Mouse (Mus musculus) hindbrain, embryonic 15.5 days (tissue): ENCODE measurements around the gene Pou3f3. TPM values are rescaled to one million over a fixed set of nuclear protein-coding genes. Genes with fewer than 3 reads are reported as not detected.

Experiments used
- ATAC-seq: fragments of 200-750 bp; cut with Nextera tagmentation; 2 replicates; pipeline ENCODE4 v1.8.0; 2017; ENCODE audit warnings: low read depth, moderate number of reproducible peaks, moderate TSS enrichment; ENCODE audit not compliant: low FRiP score
- H3K27ac ChIP-seq: fragments of 300-500 bp; sonication (generic); replicated peaks from 2 replicates; pipeline ENCODE4 v1.5.1; 2015; ENCODE audit warnings: mild to moderate bottlenecking, inconsistent platforms
- H3K27me3 ChIP-seq: fragments of 300-500 bp; sonication (generic); 2 replicates; pipeline ENCODE4 v1.6.1; 2015; ENCODE audit warnings: control low read depth, inconsistent platforms
- H3K36me3 ChIP-seq: fragments of 300-500 bp; sonication (generic); 2 replicates; pipeline ENCODE4 v1.6.1; 2015; ENCODE audit warnings: control low read depth, inconsistent platforms
- H3K4me1 ChIP-seq: fragments of 300-500 bp; sonication (generic); replicated peaks from 2 replicates; pipeline ENCODE4 v1.6.1; 2015; ENCODE audit warnings: control low read depth, inconsistent platforms
- H3K4me2 ChIP-seq: fragments of 300-500 bp; sonication (generic); 2 replicates; pipeline ENCODE4 v1.6.1; 2015; ENCODE audit warnings: moderate library complexity, mild to moderate bottlenecking, inconsistent platforms
- H3K4me3 ChIP-seq: fragments of 300-500 bp; sonication (generic); 2 replicates; pipeline ENCODE4 v1.5.1; 2015; ENCODE audit warnings: mild to moderate bottlenecking, inconsistent platforms
- H3K9ac ChIP-seq: fragments of 300-500 bp; sonication (generic); 2 replicates; pipeline ENCODE4 v1.6.1; 2015; ENCODE audit warnings: inconsistent platforms
- H3K9me3 ChIP-seq: fragments of 300-500 bp; sonication (generic); 2 replicates; pipeline ENCODE4 v1.6.1; 2016; ENCODE audit warnings: control low read depth, inconsistent platforms
- WGBS: fragments of 180-500 bp; shearing (Covaris S2); methylation state at CpG from one replicate; pipeline ENCODE4 v1.1.7; 2015; 5-methylcytosine and 5-hydroxymethylcytosine counted together
- polyA plus RNA-seq: library from polyadenylated mRNA; unstranded; fragments of >200 nt; fragmentation: Nextera tagmentation; extraction: Ambion mirVana; gene quantifications from 2 replicates; pipeline ENCODE4 v1.2.1, GENCODE M21; 2015

The Pou3f3 gene
- polyA plus RNA-seq, 1 experiment from 2014 or later: 11.0 TPM

DNA sequence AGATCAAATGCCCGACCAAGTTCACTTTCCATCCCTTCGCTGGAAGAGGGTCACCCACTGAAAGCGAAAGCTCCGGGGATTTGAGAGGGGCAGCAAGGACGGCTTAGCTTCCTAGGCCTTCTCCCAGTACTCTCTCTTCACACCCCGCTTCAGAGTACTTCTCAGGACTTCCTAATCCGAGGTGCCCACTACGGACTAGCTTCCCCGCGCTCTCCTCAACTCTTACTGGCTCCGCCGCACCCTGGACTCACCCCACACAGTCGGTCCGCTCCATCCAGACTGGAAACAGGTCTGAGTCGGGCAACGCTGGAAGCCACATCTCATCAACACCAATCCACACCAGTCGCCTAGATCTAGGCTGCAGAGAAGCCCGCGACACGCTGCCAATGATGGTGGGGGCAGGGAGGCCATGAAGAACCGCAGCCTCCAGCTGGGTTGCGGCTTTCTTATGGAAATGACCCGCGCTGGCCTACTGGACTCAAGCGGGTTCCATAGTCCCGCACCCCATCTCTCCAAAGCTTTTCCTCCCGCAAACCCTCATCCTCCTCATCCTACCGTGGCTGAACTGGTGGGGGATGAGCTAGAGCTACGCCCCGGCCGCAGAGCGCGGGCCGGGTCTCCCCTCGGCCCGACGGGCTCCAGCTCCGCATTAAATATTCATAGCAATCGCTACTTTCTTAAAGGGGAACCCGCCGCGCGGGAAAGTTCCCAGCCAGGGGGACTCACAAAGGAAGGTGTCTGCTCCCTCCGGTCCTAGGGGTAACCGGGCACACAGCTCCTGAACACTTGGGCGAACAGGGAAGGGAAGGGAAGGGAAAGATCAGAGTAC is 17.8 kb downstream of the Pou3f3 start:
- Histone ChIP-seq H3K4me2 (peak overlapping the region; percentile 65), H3K9me3 (no peaks in the 10 kb centered on the region)

DNA sequence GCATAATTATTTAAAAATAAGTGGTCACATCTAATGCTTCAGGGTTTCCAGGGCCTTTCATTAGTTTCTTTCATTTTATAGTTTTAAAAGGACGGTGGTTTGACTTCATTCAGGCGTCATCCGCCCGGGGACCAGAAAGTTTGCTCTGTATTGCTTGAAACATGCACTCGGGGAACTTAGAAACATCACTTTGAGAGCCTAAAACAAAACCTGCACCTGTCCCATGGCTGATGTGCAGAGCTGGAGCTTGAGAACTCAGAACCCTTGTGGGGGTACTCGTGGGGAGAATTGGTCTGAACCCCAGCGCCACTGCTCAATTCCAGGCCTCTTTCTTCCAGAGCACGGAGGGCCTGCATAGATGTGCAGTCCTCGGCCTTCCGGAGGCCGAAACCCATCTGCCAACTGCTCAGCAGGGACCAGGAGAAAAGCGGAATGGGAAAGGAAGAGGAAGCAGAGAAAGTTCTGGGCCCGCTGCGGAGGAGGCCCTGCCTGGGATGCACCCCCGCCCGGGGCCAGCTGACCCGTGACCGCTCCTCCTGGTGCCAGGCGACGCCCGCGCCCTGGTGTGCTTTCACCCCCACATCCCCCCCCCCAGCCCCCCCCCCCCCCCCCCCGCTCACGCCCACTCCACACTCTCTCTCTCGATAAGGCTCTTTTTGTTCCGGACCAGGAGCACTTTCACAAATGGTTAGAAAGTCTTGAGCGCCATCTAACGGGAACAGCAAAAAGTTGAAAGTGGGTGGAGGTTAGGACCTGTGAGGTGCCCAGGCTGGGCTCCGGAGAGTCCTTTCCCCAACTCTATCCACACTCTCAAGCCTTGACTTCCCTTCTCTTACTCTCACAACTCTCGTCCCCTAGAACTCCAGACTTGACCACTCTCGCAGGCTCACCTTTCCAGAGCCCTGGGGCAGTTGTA is 18.7 kb downstream of the Pou3f3 start:
- peak; percentile 65 for ATAC-seq
- Histone ChIP-seq H3K4me3 (peak overlapping the region; percentile 43), H3K9me3 (no peaks in the 10 kb centered on the region), H3K4me2 (peak overlapping the region; percentile 65), H3K27me3 (no peaks in the 10 kb centered on the region), H3K36me3 (no peaks in the 10 kb centered on the region), H3K4me1 (peaks cover 22% of the 10 kb centered on the region), H3K9ac (peak overlapping the region; percentile 32; the same call in 1 of the 2 replicates), H3K27ac (peak overlapping the region; percentile 63)
- WGBS: 4% methylated on average over 25 of the region's 31 CpGs

More for the DNA sequence above, 17.8 kb downstream of the Pou3f3 start:
- peak overlapping the region; percentile 47 for H3K9ac ChIP-seq
- peak overlapping the region; percentile 43 for H3K4me3 ChIP-seq
- peak overlapping the region; percentile 63 for H3K27ac ChIP-seq
- WGBS: under 1% methylated on average over 46 of the region's 46 CpGs
- peak; percentile 43 for ATAC-seq
- H3K27me3 ChIP-seq: no peaks in the 10 kb centered on the region
- H3K36me3 ChIP-seq: no peaks in the 10 kb centered on the region
- peaks cover 20% of the 10 kb centered on the region for H3K4me1 ChIP-seq

DNA sequence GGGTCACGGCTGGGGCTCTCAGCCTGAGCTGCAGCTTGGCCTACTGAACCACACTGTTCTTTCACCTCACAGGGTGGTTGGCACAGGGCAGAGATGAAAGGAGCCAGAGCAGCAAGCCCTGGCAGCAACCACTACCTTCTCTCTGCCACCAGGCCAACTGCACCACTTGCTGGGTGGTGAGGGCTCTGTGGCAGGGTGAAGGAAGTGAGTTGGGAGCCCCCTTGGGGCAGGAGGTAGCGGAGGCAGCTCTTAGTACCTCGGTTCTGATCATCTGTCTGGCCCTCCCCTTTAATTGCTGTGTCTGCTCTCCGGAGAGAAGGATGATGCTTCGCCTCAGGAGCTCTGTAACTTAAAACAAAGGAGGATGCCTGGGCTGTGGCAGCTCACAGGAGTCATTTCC is 23.0 kb downstream of the Pou3f3 start:
- Histone ChIP-seq H3K4me1 (peaks cover 16% of the 10 kb centered on the region), H3K9ac (no peak overlapping the region), H3K4me3 (no peak overlapping the region), H3K27ac (no peak overlapping the region), H3K4me2 (no peak overlapping the region), H3K36me3 (no peaks in the 10 kb centered on the region), H3K9me3 (no peaks in the 10 kb centered on the region), H3K27me3 (no peaks in the 10 kb centered on the region)
- WGBS: 20% methylated on average over 5 of the region's 5 CpGs
- peak; percentile 36 for ATAC-seq

DNA sequence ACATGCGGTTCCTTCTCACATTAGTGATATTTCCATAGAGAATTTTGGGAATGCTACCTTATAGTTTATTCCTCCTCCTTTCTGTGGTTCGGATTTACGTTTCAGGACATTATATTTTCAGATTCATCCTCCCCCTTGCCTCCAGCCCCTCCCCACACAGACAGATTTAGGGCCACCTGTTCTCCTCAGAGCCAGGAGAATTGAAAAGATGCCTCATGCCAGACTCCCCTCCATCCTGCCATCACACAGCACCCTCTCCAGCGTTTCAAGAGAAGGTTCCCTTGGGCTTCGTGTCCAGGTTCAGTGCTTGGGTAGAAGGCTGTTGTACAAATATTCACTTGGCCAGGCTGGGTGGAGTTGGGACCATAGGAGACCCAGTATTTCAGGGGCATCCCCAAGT is 25.8 kb downstream of the Pou3f3 start:
- no peak overlapping the region for H3K9ac ChIP-seq
- no peaks in the 10 kb centered on the region for H3K36me3 ChIP-seq
- H3K27me3 ChIP-seq: no peaks in the 10 kb centered on the region
- no peak overlapping the region for H3K4me3 ChIP-seq
- WGBS: 73% methylated on average over 5 of the region's 5 CpGs
- H3K4me1 ChIP-seq: peaks cover 6% of the 10 kb centered on the region; the same call in 1 of the 2 replicates
- no peak for ATAC-seq
- H3K27ac ChIP-seq: no peak overlapping the region
- H3K9me3 ChIP-seq: no peaks in the 10 kb centered on the region
- H3K4me2 ChIP-seq: no peak overlapping the region

DNA sequence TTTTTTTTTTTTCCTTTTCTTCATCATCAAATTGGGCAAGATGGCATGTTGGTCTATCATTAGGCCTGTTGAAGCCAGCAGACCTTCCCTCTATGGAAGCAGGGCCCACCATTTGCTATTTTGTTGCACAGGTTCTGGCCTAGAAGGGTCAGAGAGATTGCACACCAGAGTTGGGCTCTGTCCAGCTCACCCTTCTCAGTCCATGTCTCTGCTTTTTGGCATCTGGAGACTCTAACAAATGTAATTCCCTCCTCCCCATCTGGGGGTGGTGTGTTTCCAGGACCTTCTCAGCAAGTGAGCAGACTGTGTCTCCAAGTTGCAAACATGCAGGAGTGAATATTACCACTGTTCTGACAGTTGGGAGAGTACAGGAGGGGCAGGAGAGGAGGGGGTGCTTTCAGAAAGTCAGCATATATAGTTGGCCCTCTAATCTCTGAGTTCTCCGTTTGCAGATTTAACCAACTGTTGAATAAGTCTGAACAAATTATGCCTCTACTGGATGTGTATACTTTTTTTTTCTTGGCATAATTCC is 28.3 kb downstream of the Pou3f3 start:
- H3K27ac ChIP-seq: no peak overlapping the region
- H3K4me2 ChIP-seq: no peak overlapping the region
- peaks cover under 1% of the 10 kb centered on the region; the same call in 1 of the 2 replicates for H3K4me1 ChIP-seq
- no peaks in the 10 kb centered on the region for H3K27me3 ChIP-seq
- no peaks in the 10 kb centered on the region for H3K9me3 ChIP-seq
- H3K36me3 ChIP-seq: no peaks in the 10 kb centered on the region
- H3K9ac ChIP-seq: no peak overlapping the region
- 86% methylated on average over 1 of the region's 1 CpGs for WGBS
- H3K4me3 ChIP-seq: no peak overlapping the region
- no peak for ATAC-seq

DNA sequence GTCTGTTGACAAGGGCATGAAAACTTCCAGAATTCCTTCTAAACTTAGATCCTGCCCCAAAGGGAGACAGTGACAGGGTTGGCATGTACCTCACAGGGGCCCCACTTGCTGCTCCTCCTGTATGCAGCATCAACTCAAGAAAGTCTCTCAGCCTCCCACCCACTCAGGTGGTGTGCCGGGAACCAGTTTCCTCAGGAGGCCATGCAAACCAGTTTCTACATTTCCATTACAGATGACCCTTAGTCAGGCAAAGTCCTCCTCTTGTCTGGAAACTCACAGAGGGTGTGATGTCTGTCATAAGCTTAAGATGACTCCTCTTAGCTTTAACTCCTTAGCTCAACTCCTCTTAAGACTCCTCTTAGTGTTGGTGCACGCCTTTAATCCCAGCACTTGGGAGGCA is 29.3 kb downstream of the Pou3f3 start:
- WGBS: 87% methylated on average over 2 of the region's 2 CpGs
- no peak overlapping the region for H3K27ac ChIP-seq
- ATAC-seq: no peak
- no peaks in the 10 kb centered on the region for H3K9me3 ChIP-seq
- H3K9ac ChIP-seq: no peak overlapping the region
- no peaks in the 10 kb centered on the region for H3K4me1 ChIP-seq
- no peaks in the 10 kb centered on the region for H3K36me3 ChIP-seq
- no peak overlapping the region for H3K4me3 ChIP-seq
- no peaks in the 10 kb centered on the region for H3K27me3 ChIP-seq
- H3K4me2 ChIP-seq: no peak overlapping the region

DNA sequence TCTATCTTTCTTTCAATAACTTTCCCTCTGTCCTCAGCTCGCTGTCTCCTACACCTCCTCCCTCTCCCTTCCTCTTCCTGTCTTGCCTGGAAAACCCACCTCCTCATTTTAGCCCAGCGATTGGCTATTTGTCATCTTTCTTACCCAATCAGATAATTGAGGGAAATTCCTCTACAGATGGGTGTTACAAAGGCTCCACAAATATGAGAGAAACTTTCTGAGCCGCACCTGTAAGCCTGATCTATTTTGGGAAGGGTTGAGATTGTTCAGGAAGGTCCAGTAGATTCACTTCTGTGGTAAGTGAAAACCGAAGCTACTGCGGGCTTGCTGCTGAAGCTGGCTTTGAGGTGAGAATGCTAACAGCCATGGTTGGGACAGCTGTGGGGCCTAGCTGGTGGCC is 31.6 kb downstream of the Pou3f3 start:
- ATAC-seq: no peak
- Histone ChIP-seq H3K27me3 (no peaks in the 10 kb centered on the region), H3K36me3 (no peaks in the 10 kb centered on the region), H3K4me2 (no peak overlapping the region), H3K4me1 (no peaks in the 10 kb centered on the region), H3K27ac (no peak overlapping the region), H3K9me3 (no peaks in the 10 kb centered on the region), H3K4me3 (no peak overlapping the region), H3K9ac (no peak overlapping the region)
- WGBS: 90% methylated on average over 5 of the region's 5 CpGs

DNA sequence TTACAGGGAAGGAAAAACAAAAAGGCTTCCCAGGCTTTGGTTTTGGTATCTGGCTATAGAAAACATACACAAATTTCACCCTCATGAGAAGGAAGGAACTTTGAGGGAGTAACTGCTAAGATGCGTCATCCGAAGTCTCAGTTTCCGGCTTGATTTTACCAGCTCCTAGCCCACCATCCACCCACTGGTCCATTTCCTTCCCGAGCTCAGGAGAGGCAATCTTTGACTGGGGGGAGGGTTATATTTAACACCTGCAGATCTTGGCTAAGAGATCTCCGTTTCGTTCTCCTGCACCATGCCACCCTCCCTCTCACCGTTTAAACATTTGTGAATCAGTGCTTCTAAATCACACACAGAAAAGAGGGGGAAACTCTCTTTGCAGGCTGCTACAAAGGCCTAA is 32.1 kb downstream of the Pou3f3 start:
- 82% methylated on average over 7 of the region's 7 CpGs for WGBS
- H3K4me3 ChIP-seq: no peak overlapping the region
- no peaks in the 10 kb centered on the region for H3K27me3 ChIP-seq
- H3K4me1 ChIP-seq: no peaks in the 10 kb centered on the region
- no peak overlapping the region for H3K9ac ChIP-seq
- H3K36me3 ChIP-seq: no peaks in the 10 kb centered on the region
- no peak overlapping the region for H3K4me2 ChIP-seq
- no peaks in the 10 kb centered on the region for H3K9me3 ChIP-seq
- H3K27ac ChIP-seq: no peak overlapping the region
- ATAC-seq: no peak

DNA sequence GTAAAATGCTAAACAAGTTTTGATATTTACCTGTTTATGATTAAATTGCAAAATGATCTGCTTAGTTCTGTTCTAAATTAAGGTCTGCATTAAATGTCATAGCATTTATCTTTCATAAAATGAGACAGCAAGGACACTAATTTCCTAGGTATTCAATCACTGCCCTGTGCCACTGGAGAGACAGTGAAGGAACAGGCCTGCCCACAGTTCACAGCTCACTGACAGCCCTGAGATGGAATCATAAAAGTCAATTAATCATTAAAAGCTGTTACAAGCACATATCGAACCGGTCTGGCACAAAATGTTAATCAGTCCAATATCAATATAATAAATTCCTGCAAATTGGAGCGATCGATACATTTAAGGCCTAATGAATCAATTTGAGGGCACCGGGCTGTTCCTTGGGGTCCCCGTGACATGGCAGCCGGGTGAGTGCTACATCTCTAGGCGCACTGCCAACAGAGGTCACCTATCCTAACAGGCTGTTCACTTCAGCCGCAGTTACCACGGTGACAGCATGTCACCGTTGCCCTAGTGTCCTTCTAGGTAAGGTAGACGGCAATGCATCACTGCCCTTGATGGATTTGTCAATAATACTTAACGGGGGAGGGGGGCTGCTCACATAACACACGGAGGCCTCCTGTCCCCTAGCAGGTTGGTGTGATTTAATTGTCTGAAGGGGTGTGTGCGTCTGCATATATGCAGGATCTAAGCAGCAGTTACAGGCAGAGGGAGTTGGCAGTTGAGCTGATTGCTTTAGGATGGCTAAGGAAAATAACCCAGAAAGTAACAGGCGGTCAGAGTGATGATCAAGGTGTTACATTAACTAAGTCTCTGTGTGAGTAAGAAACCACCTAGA is 46.0 kb downstream of the Pou3f3 start:
- Histone ChIP-seq H3K36me3 (no peaks in the 10 kb centered on the region), H3K4me3 (no peak overlapping the region), H3K9me3 (no peaks in the 10 kb centered on the region), H3K27me3 (no peaks in the 10 kb centered on the region), H3K27ac (no peak overlapping the region), H3K4me2 (no peak overlapping the region), H3K4me1 (peaks cover 16% of the 10 kb centered on the region), H3K9ac (no peak overlapping the region)
- peak; percentile 74; the same call in 1 of the 2 replicates for ATAC-seq
- 50% methylated on average over 16 of the region's 16 CpGs for WGBS

DNA sequence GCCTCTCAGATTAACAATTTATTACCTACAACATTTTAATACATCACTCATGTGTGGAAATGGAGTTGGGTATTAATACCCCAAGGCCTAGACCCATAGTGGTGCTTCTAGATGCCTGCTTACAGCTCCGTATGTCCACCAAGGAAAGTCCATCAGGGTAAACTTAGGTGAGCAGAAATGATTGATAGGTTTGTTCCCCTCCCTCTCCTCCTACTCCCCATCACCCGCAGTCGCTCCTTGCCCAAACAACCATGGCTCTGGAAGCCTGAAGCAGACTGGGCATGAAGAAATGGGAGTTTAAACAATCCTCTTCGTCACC is 46.6 kb downstream of the Pou3f3 start:
- no peak overlapping the region for H3K4me3 ChIP-seq
- no peak overlapping the region for H3K4me2 ChIP-seq
- no peak overlapping the region for H3K27ac ChIP-seq
- H3K36me3 ChIP-seq: no peaks in the 10 kb centered on the region
- H3K27me3 ChIP-seq: no peaks in the 10 kb centered on the region
- no peak overlapping the region for H3K9ac ChIP-seq
- peaks cover 16% of the 10 kb centered on the region for H3K4me1 ChIP-seq
- no peak for ATAC-seq
- no peaks in the 10 kb centered on the region for H3K9me3 ChIP-seq
- WGBS: 75% methylated on average over 4 of the region's 4 CpGs

DNA sequence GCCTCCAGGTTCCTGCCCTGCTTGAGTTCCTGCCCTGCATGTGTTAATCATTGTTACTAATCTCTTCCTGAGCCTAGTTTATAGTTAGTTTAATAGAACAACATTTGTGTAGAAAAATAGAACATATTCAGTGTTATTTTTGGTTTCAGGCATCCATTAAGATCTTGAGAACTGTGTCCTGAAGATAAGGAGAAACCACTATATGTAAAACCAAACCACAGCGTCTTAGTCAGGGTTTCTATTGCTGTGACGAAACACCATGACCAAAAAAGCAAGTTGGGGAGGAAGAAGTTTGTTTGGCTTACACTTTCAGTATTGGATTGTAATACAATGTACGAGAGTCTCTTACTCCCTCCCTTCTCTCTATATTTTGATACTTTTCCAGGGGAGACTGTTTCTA is 49.5 kb downstream of the Pou3f3 start:
- H3K9ac ChIP-seq: no peak overlapping the region
- H3K36me3 ChIP-seq: no peaks in the 10 kb centered on the region
- no peak overlapping the region for H3K4me3 ChIP-seq
- no peak overlapping the region for H3K4me2 ChIP-seq
- H3K27me3 ChIP-seq: no peaks in the 10 kb centered on the region
- 88% methylated on average over 3 of the region's 3 CpGs for WGBS
- no peak overlapping the region for H3K27ac ChIP-seq
- no peak for ATAC-seq
- H3K4me1 ChIP-seq: peaks cover 16% of the 10 kb centered on the region
- no peaks in the 10 kb centered on the region for H3K9me3 ChIP-seq
